Comparison of ENCODE assay signal across 8 mouse cellular contexts in the genomic region with DNA sequence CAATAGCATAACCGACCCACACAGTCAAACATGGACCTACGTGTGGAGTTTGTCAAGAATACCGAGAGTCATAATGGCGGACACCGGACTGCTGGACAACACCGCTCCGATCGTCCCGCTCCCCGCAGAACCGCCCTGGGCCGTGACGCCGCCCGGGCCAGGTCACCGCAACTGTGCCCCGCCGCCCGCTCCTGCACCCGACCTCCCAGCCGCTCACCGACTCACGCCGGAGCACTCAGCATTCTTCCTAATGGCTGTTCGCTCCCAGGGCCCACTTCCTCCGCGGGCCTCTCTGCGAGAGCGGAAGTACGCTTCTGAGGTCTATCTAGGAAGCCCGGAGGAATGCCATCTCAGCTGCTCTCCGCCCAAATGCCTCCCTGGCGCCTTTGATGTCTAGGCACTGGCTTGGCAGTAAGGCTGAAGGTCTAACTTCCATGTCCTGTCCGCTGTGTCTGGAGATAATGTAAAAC. TPM values are rescaled to one million over a fixed set of nuclear protein-coding genes. Genes with fewer than 3 reads are reported as not detected.
DNase-seq lines count a peak whose midpoint lies in the region; ATAC-seq lines count a peak whose summit lies in the region.

Gene Zfp445 (minus strand): TSS at position 310 of the 470 bp plus-strand sequence.

- peak within 1 kb of the TSS; percentile 82 for H3K27ac ChIP-seq in hindbrain, embryonic 15.5 days (replicated peaks)

- no peaks in the 10 kb centered on the region for H3K27me3 ChIP-seq in hindbrain, embryonic 15.5 days

- peak within 1 kb of the TSS; percentile 87 for H3K4me3 ChIP-seq in hindbrain, embryonic 15.5 days

- peak within 1 kb of the TSS; percentile 59 for H3K4me2 ChIP-seq in hindbrain, embryonic 15.5 days

- ATAC-seq in hindbrain, embryonic 15.5 days (ENCODE audit: low FRiP score, low read depth) = peak; percentile 93

- under 1% methylated on average over 34 of the region's 34 CpGs for WGBS in hindbrain, embryonic 15.5 days

- H3K4me1 ChIP-seq in hindbrain, embryonic 15.5 days (replicated peaks) = peaks cover 20% of the 10 kb centered on the region

- peaks cover 16% of the 10 kb centered on the region for H3K36me3 ChIP-seq in hindbrain, embryonic 15.5 days

- H3K9ac ChIP-seq in hindbrain, embryonic 15.5 days = peak within 1 kb of the TSS; percentile 88

- H3K9me3 ChIP-seq in hindbrain, embryonic 15.5 days = no peaks in the 10 kb centered on the region

- DNase-seq in T-cell, adult 2 months (ENCODE audit: low spot score) = peak; percentile 86
- peak; percentile 76 to 79 for DNase-seq in cerebellum, postnatal 36 days
- peak; percentile 74 to 81 for DNase-seq in frontal cortex, postnatal 36 days (ENCODE audit: low spot score in 2 of 2)
- peak; percentile 57 for DNase-seq in left cerebral cortex, adult 11 months (ENCODE audit: low spot score)
- peak; percentile 84 to 87 for DNase-seq in lung, postnatal 4 days
- peak; percentile 70 for DNase-seq in retina, postnatal 7 days (ENCODE audit: low read depth, low spot score)
- peak; percentile 67 for DNase-seq in urinary bladder, adult 2 months (ENCODE audit: low spot score)

RNA-seq across cellular contexts. Expression of gene Zfp445, which starts in this region (rescaled TPM):
- 96.3 and 96.8 TPM in 2 replicates for polyA plus RNA-seq in hindbrain, embryonic 15.5 days (2015; fragmentation: Nextera tagmentation; extraction: Ambion mirVana)
- 66.7 and 67.3 TPM in 2 replicates for polyA plus RNA-seq in urinary bladder, adult 2 months (2012; rRNA removed)

Comparison
In these comparisons a context has a peak if more than half of its experiments do, and no peak if none do; other contexts are left out.
1. Peak in every context shown above with its lines: DNase-seq, ATAC-seq, H3K4me3 ChIP-seq and H3K27ac ChIP-seq.